Mouse (Mus musculus): ENCODE measurements around the gene Syt13. TPM values are rescaled to one million over a fixed set of nuclear protein-coding genes. Genes with fewer than 3 reads are reported as not detected.

Syt13 gene
- not detected in 2 replicates for polyA plus RNA-seq (2012; ENCODE audit: insufficient read depth, insufficient read length, missing spikeins)

- H3K4me3 ChIP-seq (ENCODE audit: insufficient read depth, low read depth, low read length), result no peak within 1 kb of the TSS
- no peaks in the 10 kb centered on the region for H3K4me1 ChIP-seq (ENCODE audit: control insufficient read depth, insufficient read depth, insufficient read length, low read length)
- no peak within 1 kb of the TSS for H3K27ac ChIP-seq (replicated peaks; ENCODE audit: low read depth, low read length)
Observed at GRCm38 (mm10) chr2:92914933-92915553, at the start of gene Syt13. Syt13 (plus strand) TSS chr2:92915098.

- H3K4me3 ChIP-seq (ENCODE audit: insufficient read depth, low read depth, low read length), result no peak overlapping the region
- H3K27ac ChIP-seq (replicated peaks; ENCODE audit: low read depth, low read length), result no peak overlapping the region
- no peaks in the 10 kb centered on the region for H3K4me1 ChIP-seq (ENCODE audit: control insufficient read depth, insufficient read depth, insufficient read length, low read length)
Observed at GRCm38 (mm10) chr2:92866616-92867015, 48.3 kb upstream of the Syt13 start.

- no peak overlapping the region for H3K27ac ChIP-seq (replicated peaks; ENCODE audit: low read depth, low read length)
- no peak overlapping the region for H3K4me3 ChIP-seq (ENCODE audit: insufficient read depth, low read depth, low read length)
- no peaks in the 10 kb centered on the region for H3K4me1 ChIP-seq (ENCODE audit: control insufficient read depth, insufficient read depth, insufficient read length, low read length)
Observed at GRCm38 (mm10) chr2:92870139-92870836, 44.6 kb upstream of the Syt13 start.

- H3K4me3 ChIP-seq (ENCODE audit: insufficient read depth, low read depth, low read length), result no peak overlapping the region
- H3K27ac ChIP-seq (replicated peaks; ENCODE audit: low read depth, low read length), result no peak overlapping the region
- H3K4me1 ChIP-seq (ENCODE audit: control insufficient read depth, insufficient read depth, insufficient read length, low read length), result no peaks in the 10 kb centered on the region
Observed at GRCm38 (mm10) chr2:92871093-92871686, 43.7 kb upstream of the Syt13 start.

GRCm38 (mm10) chr2:92872652-92873051 is 42.2 kb upstream of the Syt13 start:
- H3K4me3 ChIP-seq (ENCODE audit: insufficient read depth, low read depth, low read length), result no peak overlapping the region
- H3K27ac ChIP-seq (replicated peaks; ENCODE audit: low read depth, low read length), result no peak overlapping the region
- no peaks in the 10 kb centered on the region for H3K4me1 ChIP-seq (ENCODE audit: control insufficient read depth, insufficient read depth, insufficient read length, low read length)

- Histone ChIP-seq H3K4me3 (ENCODE audit: insufficient read depth, low read depth, low read length) (no peak overlapping the region), H3K4me1 (ENCODE audit: control insufficient read depth, insufficient read depth, insufficient read length, low read length) (no peaks in the 10 kb centered on the region), H3K27ac (replicated peaks; ENCODE audit: low read depth, low read length) (no peak overlapping the region)
Observed at GRCm38 (mm10) chr2:92874592-92874991, 40.3 kb upstream of the Syt13 start.

- H3K27ac ChIP-seq (replicated peaks; ENCODE audit: low read depth, low read length), result no peak overlapping the region
- H3K4me3 ChIP-seq (ENCODE audit: insufficient read depth, low read depth, low read length), result no peak overlapping the region
- H3K4me1 ChIP-seq (ENCODE audit: control insufficient read depth, insufficient read depth, insufficient read length, low read length), result no peaks in the 10 kb centered on the region
Observed at GRCm38 (mm10) chr2:92877488-92877887, 37.4 kb upstream of the Syt13 start.

- no peak overlapping the region for H3K4me3 ChIP-seq (ENCODE audit: insufficient read depth, low read depth, low read length)
- no peak overlapping the region for H3K27ac ChIP-seq (replicated peaks; ENCODE audit: low read depth, low read length)
- H3K4me1 ChIP-seq (ENCODE audit: control insufficient read depth, insufficient read depth, insufficient read length, low read length), result no peaks in the 10 kb centered on the region
Observed at GRCm38 (mm10) chr2:92883039-92883911, 31.6 kb upstream of the Syt13 start.

- no peak overlapping the region for H3K27ac ChIP-seq (replicated peaks; ENCODE audit: low read depth, low read length)
- H3K4me3 ChIP-seq (ENCODE audit: insufficient read depth, low read depth, low read length), result no peak overlapping the region
- H3K4me1 ChIP-seq (ENCODE audit: control insufficient read depth, insufficient read depth, insufficient read length, low read length), result no peaks in the 10 kb centered on the region
Observed at GRCm38 (mm10) chr2:92883912-92884243, 31.0 kb upstream of the Syt13 start.

- H3K27ac ChIP-seq (replicated peaks; ENCODE audit: low read depth, low read length), result no peak overlapping the region
- no peaks in the 10 kb centered on the region for H3K4me1 ChIP-seq (ENCODE audit: control insufficient read depth, insufficient read depth, insufficient read length, low read length)
- H3K4me3 ChIP-seq (ENCODE audit: insufficient read depth, low read depth, low read length), result no peak overlapping the region
Observed at GRCm38 (mm10) chr2:92884976-92885375, 29.9 kb upstream of the Syt13 start.

- no peak overlapping the region for H3K27ac ChIP-seq (replicated peaks; ENCODE audit: low read depth, low read length)
- H3K4me1 ChIP-seq (ENCODE audit: control insufficient read depth, insufficient read depth, insufficient read length, low read length), result no peaks in the 10 kb centered on the region
- H3K4me3 ChIP-seq (ENCODE audit: insufficient read depth, low read depth, low read length), result no peak overlapping the region
Observed at GRCm38 (mm10) chr2:92886862-92887261, 28.0 kb upstream of the Syt13 start.

GRCm38 (mm10) chr2:92892524-92892923 is 22.4 kb upstream of the Syt13 start:
- H3K4me1 ChIP-seq (ENCODE audit: control insufficient read depth, insufficient read depth, insufficient read length, low read length), result no peaks in the 10 kb centered on the region
- H3K27ac ChIP-seq (replicated peaks; ENCODE audit: low read depth, low read length), result no peak overlapping the region
- no peak overlapping the region for H3K4me3 ChIP-seq (ENCODE audit: insufficient read depth, low read depth, low read length)

- no peaks in the 10 kb centered on the region for H3K4me1 ChIP-seq (ENCODE audit: control insufficient read depth, insufficient read depth, insufficient read length, low read length)
- no peak overlapping the region for H3K27ac ChIP-seq (replicated peaks; ENCODE audit: low read depth, low read length)
- no peak overlapping the region for H3K4me3 ChIP-seq (ENCODE audit: insufficient read depth, low read depth, low read length)
Observed at GRCm38 (mm10) chr2:92903650-92904049, 11.2 kb upstream of the Syt13 start.

- Histone ChIP-seq H3K4me1 (ENCODE audit: control insufficient read depth, insufficient read depth, insufficient read length, low read length) (no peaks in the 10 kb centered on the region), H3K4me3 (ENCODE audit: insufficient read depth, low read depth, low read length) (no peak overlapping the region), H3K27ac (replicated peaks; ENCODE audit: low read depth, low read length) (no peak overlapping the region)
Observed at GRCm38 (mm10) chr2:92904307-92904859, 10.5 kb upstream of the Syt13 start.

- no peak overlapping the region for H3K27ac ChIP-seq (replicated peaks; ENCODE audit: low read depth, low read length)
- H3K4me3 ChIP-seq (ENCODE audit: insufficient read depth, low read depth, low read length), result no peak overlapping the region
- no peaks in the 10 kb centered on the region for H3K4me1 ChIP-seq (ENCODE audit: control insufficient read depth, insufficient read depth, insufficient read length, low read length)
Observed at GRCm38 (mm10) chr2:92910371-92910770, 4.5 kb upstream of the Syt13 start.

Measured in brown adipose tissue, adult 24 weeks (tissue).